Mouse (Mus musculus) stomach, postnatal 0 days (tissue): ENCODE data around the gene Rxra. TPM values are rescaled to one million over a fixed set of nuclear protein-coding genes. Genes with fewer than 3 reads are reported as not detected.

Experiments used
- ATAC-seq: fragments of 200-750 bp; cut with Nextera tagmentation; 2 replicates; pipeline ENCODE4 v1.8.0; 2017; ENCODE audit not compliant: low FRiP score, low TSS enrichment
- DNase-seq: peaks from one replicate; pipeline ENCODE4 v3.0.0-alpha.2; 2016; ENCODE audit warnings: low spot score
- H3K27ac ChIP-seq: fragments of 300-500 bp; sonication (generic); replicated peaks from 2 replicates; pipeline ENCODE4 v1.5.1; 2014; ENCODE audit warnings: mild to moderate bottlenecking, control low read depth
- H3K27me3 ChIP-seq: fragments of 300-500 bp; sonication (generic); 2 replicates; pipeline ENCODE4 v1.6.1; 2014; ENCODE audit warnings: low read length; ENCODE audit not compliant: control insufficient read depth, insufficient read depth
- H3K36me3 ChIP-seq: fragments of 300-500 bp; sonication (generic); 2 replicates; pipeline ENCODE4 v1.6.1; 2014; ENCODE audit warnings: low read length, mixed read lengths; ENCODE audit not compliant: control insufficient read depth, insufficient read depth
- H3K4me1 ChIP-seq: fragments of 300-500 bp; sonication (generic); replicated peaks from 2 replicates; pipeline ENCODE4 v1.6.1; 2014; ENCODE audit warnings: antibody characterized with exemption; ENCODE audit not compliant: control insufficient read depth, insufficient read depth
- H3K4me2 ChIP-seq: fragments of 300-500 bp; sonication (generic); replicated peaks from 2 replicates; pipeline ENCODE4 v1.6.1; 2014; ENCODE audit warnings: low read depth, mild to moderate bottlenecking, control low read depth, moderate library complexity
- H3K4me3 ChIP-seq: fragments of 300-500 bp; sonication (generic); 2 replicates; pipeline ENCODE4 v1.5.1; 2014; ENCODE audit warnings: low read depth, low read length, control low read depth
- H3K9ac ChIP-seq: fragments of 300-500 bp; sonication (generic); 2 replicates; pipeline ENCODE4 v1.6.1; 2014; ENCODE audit warnings: mild to moderate bottlenecking, low read length, control low read depth, mixed read lengths
- H3K9me3 ChIP-seq: fragments of 300-500 bp; sonication (generic); 2 replicates; pipeline ENCODE4 v1.6.1; 2016; ENCODE audit warnings: low read length; ENCODE audit not compliant: control insufficient read depth
- CTCF ChIP-seq: IDR thresholded peaks from 2 replicates; pipeline ENCODE4 v1.5.1; 2016; ENCODE audit warnings: antibody characterized with exemption, low read depth, mild to moderate bottlenecking, moderate library complexity
- EP300 ChIP-seq: optimal IDR thresholded peaks from 2 replicates; pipeline ENCODE3; 2016; ENCODE audit warnings: antibody characterized with exemption
- WGBS: fragments of 180-500 bp; shearing (Covaris S2); extraction: QIAGEN DNeasy Blood & Tissue Kit; methylation state at CpG from one replicate; pipeline ENCODE4 v1.1.7; 2014; 5-methylcytosine and 5-hydroxymethylcytosine counted together
- polyA plus RNA-seq: library from polyadenylated mRNA; unstranded; fragments of >200 nt; fragmentation: Nextera tagmentation; extraction: Ambion mirVana; gene quantifications from 2 replicates; pipeline ENCODE4 v1.2.1, GENCODE M21; 2015

Gene Rxra
- polyA plus RNA-seq, 1 experiment from 2014 or later, result 8.7 TPM

GRCm38 (mm10) chr2:27740091-27740608 is 63.9 kb downstream of the Rxra start:
- 13% methylated on average over 16 of the region's 16 CpGs for WGBS
- Histone ChIP-seq H3K4me3 (no peak overlapping the region), H3K4me1 (peaks cover 24% of the 10 kb centered on the region), H3K9ac (peak overlapping the region; percentile 23; the same call in 1 of the 2 replicates), H3K4me2 (peak overlapping the region; percentile 11; the same call in 1 of the 2 replicates), H3K27ac (peak overlapping the region; percentile 84), H3K27me3 (no peaks in the 10 kb centered on the region), H3K9me3 (no peaks in the 10 kb centered on the region), H3K36me3 (peaks cover 16% of the 10 kb centered on the region)
- peak; percentile 83 for ATAC-seq
- peak; percentile 89 for DNase-seq
- TF ChIP-seq EP300, result no peak
- TF ChIP-seq CTCF, result peak; percentile 61

GRCm38 (mm10) chr2:27743177-27743576 is 66.9 kb downstream of the Rxra start:
- TF ChIP-seq CTCF, result no peak
- no peak for TF ChIP-seq EP300
- 93% methylated on average over 1 of the region's 1 CpGs for WGBS
- Histone ChIP-seq H3K27me3 (no peaks in the 10 kb centered on the region), H3K27ac (peak overlapping the region; percentile 85), H3K36me3 (peaks cover 18% of the 10 kb centered on the region), H3K4me1 (peaks cover 34% of the 10 kb centered on the region), H3K4me2 (no peak overlapping the region), H3K9ac (no peak overlapping the region), H3K9me3 (no peaks in the 10 kb centered on the region), H3K4me3 (no peak overlapping the region)
- ATAC-seq, result no peak
- no peak for DNase-seq

GRCm38 (mm10) chr2:27743863-27744611 is 67.8 kb downstream of the Rxra start:
- DNase-seq (no peak), ATAC-seq (no peak)
- Histone ChIP-seq H3K4me1 (peaks cover 34% of the 10 kb centered on the region), H3K4me2 (no peak overlapping the region), H3K4me3 (no peak overlapping the region), H3K9me3 (no peaks in the 10 kb centered on the region), H3K36me3 (peaks cover 22% of the 10 kb centered on the region), H3K9ac (no peak overlapping the region), H3K27ac (peak overlapping the region; percentile 85), H3K27me3 (no peaks in the 10 kb centered on the region)
- TF ChIP-seq CTCF, result peak; percentile 9; the same call in 1 of the 2 replicates
- TF ChIP-seq EP300, result no peak
- 66% methylated on average over 7 of the region's 7 CpGs for WGBS

GRCm38 (mm10) chr2:27744612-27745351 is 68.5 kb downstream of the Rxra start:
- Histone ChIP-seq H3K27me3 (no peaks in the 10 kb centered on the region), H3K27ac (peak overlapping the region; percentile 85), H3K4me3 (no peak overlapping the region), H3K4me1 (peaks cover 28% of the 10 kb centered on the region), H3K4me2 (no peak overlapping the region; the same call in 1 of the 2 replicates), H3K9me3 (no peaks in the 10 kb centered on the region), H3K36me3 (peaks cover 25% of the 10 kb centered on the region), H3K9ac (peak overlapping the region; percentile 39)
- DNase-seq, result peak; percentile 75
- WGBS, result 28% methylated on average over 13 of the region's 13 CpGs
- no peak for TF ChIP-seq CTCF
- TF ChIP-seq EP300, result peak; percentile 69
- ATAC-seq, result peak; percentile 63

- ATAC-seq (peak; percentile 36; the same call in 1 of the 2 replicates), DNase-seq (peak; percentile 67)
- H3K4me2 ChIP-seq, result no peak overlapping the region
- TF ChIP-seq CTCF (no peak; the same call in 1 of the 2 replicates), EP300 (no peak)
- 23% methylated on average over 18 of the region's 18 CpGs for WGBS
- peak overlapping the region; percentile 85 for H3K27ac ChIP-seq
- peaks cover 23% of the 10 kb centered on the region for H3K4me1 ChIP-seq
- H3K36me3 ChIP-seq, result peaks cover 29% of the 10 kb centered on the region
- H3K9ac ChIP-seq, result no peak overlapping the region
- H3K4me3 ChIP-seq, result no peak overlapping the region
- no peaks in the 10 kb centered on the region for H3K27me3 ChIP-seq
- no peaks in the 10 kb centered on the region for H3K9me3 ChIP-seq
Observed at GRCm38 (mm10) chr2:27745673-27746620, 69.7 kb downstream of the Rxra start.
